Mouse (Mus musculus): ENCODE measurements around the gene Hist1h1b. TPM values are rescaled to one million over a fixed set of nuclear protein-coding genes. Genes with fewer than 3 reads are reported as not detected.
"Not testable (repeated sequence)": the region's sequence is repeated elsewhere in the genome, so short reads cannot be mapped to it uniquely, and the experiment has no call there.

The Hist1h1b gene
- polyA plus RNA-seq (2015; fragmentation: Nextera tagmentation; extraction: Ambion mirVana) = 3.2 and 5.8 TPM in 2 replicates

- Histone ChIP-seq H3K9me3 (no peaks in the 10 kb centered on the region), H3K27ac (replicated peaks) (peak within 1 kb of the TSS; percentile 82), H3K4me1 (replicated peaks) (peaks cover 45% of the 10 kb centered on the region), H3K36me3 (no peaks in the 10 kb centered on the region), H3K4me2 (peak within 1 kb of the TSS; percentile 94), H3K4me3 (peak within 1 kb of the TSS; percentile 54), H3K9ac (peak within 1 kb of the TSS; percentile 71), H3K27me3 (no peaks in the 10 kb centered on the region)
- WGBS = under 1% methylated on average over 44 of the region's 44 CpGs
- ATAC-seq (ENCODE audit: low read depth) = peak; percentile 2; the same call in 1 of the 2 replicates
Observed at GRCm38 (mm10) chr13:21779767-21780731, at the start of gene Hist1h1b. Gene Hist1h1b (minus strand): TSS chr13:21780625.

GRCm38 (mm10) chr13:21828511-21828910 lies 48.1 kb upstream of the Hist1h1b start:
- no peak overlapping the region for H3K9ac ChIP-seq
- no peak overlapping the region for H3K4me3 ChIP-seq
- no peak overlapping the region for H3K27ac ChIP-seq (replicated peaks)
- H3K4me2 ChIP-seq = no peak overlapping the region
- no peaks in the 10 kb centered on the region for H3K9me3 ChIP-seq
- no peaks in the 10 kb centered on the region for H3K27me3 ChIP-seq
- no peaks in the 10 kb centered on the region for H3K36me3 ChIP-seq
- no peaks in the 10 kb centered on the region for H3K4me1 ChIP-seq (replicated peaks)
- WGBS = 81% methylated on average over 3 of the region's 3 CpGs
- no peak for ATAC-seq (ENCODE audit: low read depth)

- H3K9ac ChIP-seq; H3K27me3 ChIP-seq; H3K27ac ChIP-seq (replicated peaks); ATAC-seq (ENCODE audit: low read depth); H3K36me3 ChIP-seq; H3K9me3 ChIP-seq; H3K4me1 ChIP-seq (replicated peaks); H3K4me3 ChIP-seq; H3K4me2 ChIP-seq: not testable (repeated sequence)
- WGBS = 69% methylated on average over 5 of the region's 16 CpGs
Observed at GRCm38 (mm10) chr13:21820082-21820890, 39.9 kb upstream of the Hist1h1b start.

GRCm38 (mm10) chr13:21812092-21812491 lies 31.7 kb upstream of the Hist1h1b start:
- Histone ChIP-seq H3K4me2 (peak overlapping the region; percentile 50), H3K4me3 (peak overlapping the region; percentile 21)
- not testable (repeated sequence) for ATAC-seq (ENCODE audit: low read depth); H3K27ac ChIP-seq (replicated peaks); H3K9me3 ChIP-seq; H3K36me3 ChIP-seq; H3K27me3 ChIP-seq; H3K9ac ChIP-seq; H3K4me1 ChIP-seq (replicated peaks)
- 1% methylated on average over 14 of the region's 14 CpGs for WGBS

GRCm38 (mm10) chr13:21811539-21811938 lies 31.1 kb upstream of the Hist1h1b start, which contains the start of gene Hist1h4m:
Gene Hist1h4m (plus strand): TSS chr13:21811746.
- not testable (repeated sequence) for H3K27ac ChIP-seq (replicated peaks); H3K36me3 ChIP-seq; H3K27me3 ChIP-seq; H3K4me1 ChIP-seq (replicated peaks); H3K9me3 ChIP-seq; H3K9ac ChIP-seq
- H3K4me2 ChIP-seq = peak within 1 kb of the TSS; percentile 50
- H3K4me3 ChIP-seq = peak within 1 kb of the TSS; percentile 21
- WGBS = no CpG with 5 or more reads among the region's 24 CpGs
- peak; percentile 34; the same call in 1 of the 2 replicates for ATAC-seq (ENCODE audit: low read depth)

- ATAC-seq (ENCODE audit: low read depth) = peak; percentile 18
- H3K9me3 ChIP-seq; H3K4me3 ChIP-seq; H3K4me1 ChIP-seq (replicated peaks); H3K9ac ChIP-seq; H3K4me2 ChIP-seq; H3K27ac ChIP-seq (replicated peaks); H3K36me3 ChIP-seq; H3K27me3 ChIP-seq: not testable (repeated sequence)
- WGBS = no CpG with 5 or more reads among the region's 8 CpGs
Observed at GRCm38 (mm10) chr13:21811074-21811473, 30.6 kb upstream of the Hist1h1b start.

GRCm38 (mm10) chr13:21810073-21810472 lies 29.6 kb upstream of the Hist1h1b start, which contains the start of the genes Hist1h2bq and Hist1h2ao:
Gene Hist1h2bq (minus strand): TSS chr13:21810197.
Gene Hist1h2ao (plus strand): TSS chr13:21810465.
- not testable (repeated sequence) for H3K9ac ChIP-seq; H3K27me3 ChIP-seq; H3K27ac ChIP-seq (replicated peaks); H3K36me3 ChIP-seq; H3K4me2 ChIP-seq; H3K9me3 ChIP-seq; H3K4me1 ChIP-seq (replicated peaks); H3K4me3 ChIP-seq
- peak; percentile 98 for ATAC-seq (ENCODE audit: low read depth)
- no CpG with 5 or more reads among the region's 23 CpGs for WGBS

GRCm38 (mm10) chr13:21803058-21803457 lies 22.6 kb upstream of the Hist1h1b start:
- H3K36me3 ChIP-seq; H3K9ac ChIP-seq; H3K27me3 ChIP-seq; H3K27ac ChIP-seq (replicated peaks); H3K4me1 ChIP-seq (replicated peaks); H3K4me3 ChIP-seq; H3K4me2 ChIP-seq; H3K9me3 ChIP-seq: not testable (repeated sequence)
- WGBS = no CpG with 5 or more reads among the region's 4 CpGs
- peak; percentile 69 for ATAC-seq (ENCODE audit: low read depth)

- H3K4me1 ChIP-seq (replicated peaks); H3K27me3 ChIP-seq; H3K9me3 ChIP-seq; H3K4me2 ChIP-seq; H3K36me3 ChIP-seq; ATAC-seq (ENCODE audit: low read depth); H3K4me3 ChIP-seq; H3K27ac ChIP-seq (replicated peaks); H3K9ac ChIP-seq: not testable (repeated sequence)
Observed at GRCm38 (mm10) chr13:21797163-21797562, 16.7 kb upstream of the Hist1h1b start.

- no peak for ATAC-seq (ENCODE audit: low read depth)
- no peak overlapping the region for H3K27ac ChIP-seq (replicated peaks)
- H3K36me3 ChIP-seq = no peaks in the 10 kb centered on the region
- H3K27me3 ChIP-seq = no peaks in the 10 kb centered on the region
- no peak overlapping the region for H3K4me2 ChIP-seq
- H3K9me3 ChIP-seq = no peaks in the 10 kb centered on the region
- H3K4me3 ChIP-seq = no peak overlapping the region
- H3K4me1 ChIP-seq (replicated peaks) = peaks cover 5% of the 10 kb centered on the region
- no peak overlapping the region for H3K9ac ChIP-seq
- WGBS = 92% methylated on average over 7 of the region's 7 CpGs
Observed at GRCm38 (mm10) chr13:21795584-21795983, 15.2 kb upstream of the Hist1h1b start.

GRCm38 (mm10) chr13:21790601-21791283 lies 10.3 kb upstream of the Hist1h1b start:
- H3K9ac ChIP-seq = peak overlapping the region; percentile 57

More at GRCm38 (mm10) chr13:21790601-21791283, 10.3 kb upstream of the Hist1h1b start:
- Histone ChIP-seq H3K27ac (replicated peaks) (no peak overlapping the region), H3K4me3 (peak overlapping the region; percentile 14; the same call in 1 of the 2 replicates), H3K4me2 (peak overlapping the region; percentile 46), H3K27me3 (no peaks in the 10 kb centered on the region), H3K4me1 (replicated peaks) (peaks cover 25% of the 10 kb centered on the region), H3K9me3 (no peaks in the 10 kb centered on the region), H3K36me3 (no peaks in the 10 kb centered on the region)
- no peak for ATAC-seq (ENCODE audit: low read depth)
- WGBS = 6% methylated on average over 18 of the region's 18 CpGs
